Mouse (Mus musculus): ENCODE data around the gene Micall1.

GRCm38 (mm10) chr15:79110528-79110927 lies 1.8 kb downstream of the Micall1 start:
- TF ChIP-seq CTCF (IDR thresholded peaks at IDR 0.05; ENCODE audit: control insufficient read depth, insufficient read depth, insufficient replicate concordance, low read depth, low read length) (no peak), POLR2A (IDR thresholded peaks at IDR 0.05; ENCODE audit: control insufficient read depth, low read depth, low read length) (no peak)

All from testis, adult 2 months (tissue).